Mouse (Mus musculus) E14TG2a.4 (cell line): ENCODE results near the gene Chchd2.

ENCODE experiments used
- CTCF ChIP-seq: conservative IDR thresholded peaks from 2 replicates; pipeline ENCODE4 v1.5.1; 2014; ENCODE audit warnings: low read length
- POU5F1 ChIP-seq: IDR thresholded peaks from 2 replicates; pipeline ENCODE4 v1.6.1; 2014; ENCODE audit warnings: low read length, borderline replicate concordance

DNA sequence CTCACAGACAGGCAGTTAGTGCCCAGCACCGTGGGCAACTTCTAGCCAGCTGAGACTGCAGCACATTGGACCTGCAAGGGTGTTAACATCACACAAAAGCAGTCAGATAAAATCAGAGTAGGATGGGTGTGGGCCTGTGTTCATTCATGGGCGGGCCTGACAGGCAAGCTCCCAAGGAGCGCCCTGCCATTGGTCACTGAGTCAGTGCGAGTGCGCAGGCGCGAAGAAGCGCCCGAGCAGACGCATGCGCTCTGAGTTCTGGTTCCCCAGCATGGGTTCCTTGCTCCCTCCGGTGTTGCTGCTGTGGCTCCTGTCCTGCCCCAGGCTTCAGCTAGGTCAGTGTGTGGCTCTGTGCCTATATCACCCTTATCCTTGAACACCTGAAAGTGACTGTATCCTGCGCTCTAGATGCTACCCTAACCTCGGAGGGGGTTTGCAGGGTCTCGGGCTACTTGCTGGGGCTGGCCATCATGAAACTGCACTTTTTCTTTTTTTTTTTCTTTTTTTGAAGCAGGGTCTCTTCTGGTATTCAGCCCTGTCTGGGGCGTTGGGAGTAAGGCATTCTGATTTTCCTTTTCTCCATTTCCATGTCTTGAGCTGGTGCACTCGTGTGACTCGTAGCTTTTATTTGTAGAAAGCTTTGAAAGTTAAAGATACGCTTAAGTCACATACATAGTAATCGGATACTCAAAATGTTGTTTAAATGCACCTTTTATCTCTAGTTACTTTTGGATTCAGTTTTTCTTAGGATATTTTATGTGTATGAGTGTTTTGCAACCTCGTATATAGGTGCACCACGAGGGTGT, 40.3 kb downstream of the Chchd2 start, which contains the start of gene Sumf2:
- TF ChIP-seq CTCF (no peak), POU5F1 (no peak)
